Mouse (Mus musculus): Measurements from ENCODE around the gene Rhbdf1. TPM values are rescaled to one million over a fixed set of nuclear protein-coding genes. Genes with fewer than 3 reads are reported as not detected.

Gene Rhbdf1
- polyA plus RNA-seq, 1 experiment from 2014 or later = 35.8 TPM

- WGBS = 80% methylated on average over 12 of the region's 12 CpGs
- TF ChIP-seq CTCF (IDR thresholded peaks at IDR 0.05; ENCODE audit: low read depth) (no peak), EP300 (optimal IDR thresholded peaks at IDR 0.05) (no peak)
- Histone ChIP-seq H3K27ac (replicated peaks) (no peak overlapping the region), H3K9ac (ENCODE audit: low read length) (no peak overlapping the region), H3K27me3 (ENCODE audit: control insufficient read depth, insufficient read depth, low read length) (no peaks in the 10 kb centered on the region), H3K36me3 (ENCODE audit: control insufficient read depth, insufficient read depth, low read length) (no peaks in the 10 kb centered on the region), H3K9me3 (ENCODE audit: control insufficient read depth, low read length) (no peaks in the 10 kb centered on the region), H3K4me1 (replicated peaks; ENCODE audit: control insufficient read depth, insufficient read depth) (no peaks in the 10 kb centered on the region), H3K4me3 (ENCODE audit: low read depth, low read length) (no peak overlapping the region), H3K4me2 (replicated peaks; ENCODE audit: low read depth) (no peak overlapping the region)
- DNase-seq (ENCODE audit: low spot score) (no peak), ATAC-seq (ENCODE audit: low FRiP score, low TSS enrichment) (no peak)
Measured at GRCm38 (mm10) chr11:32188881-32189280, 33.2 kb downstream of the Rhbdf1 start.

- Histone ChIP-seq H3K4me2 (replicated peaks; ENCODE audit: low read depth) (no peak overlapping the region), H3K4me3 (ENCODE audit: low read depth, low read length) (no peak overlapping the region), H3K9ac (ENCODE audit: low read length) (no peak overlapping the region), H3K27ac (replicated peaks) (no peak overlapping the region), H3K36me3 (ENCODE audit: control insufficient read depth, insufficient read depth, low read length) (no peaks in the 10 kb centered on the region), H3K27me3 (ENCODE audit: control insufficient read depth, insufficient read depth, low read length) (no peaks in the 10 kb centered on the region), H3K9me3 (ENCODE audit: control insufficient read depth, low read length) (no peaks in the 10 kb centered on the region), H3K4me1 (replicated peaks; ENCODE audit: control insufficient read depth, insufficient read depth) (no peaks in the 10 kb centered on the region)
- WGBS = 89% methylated on average over 4 of the region's 4 CpGs
- TF ChIP-seq CTCF (IDR thresholded peaks at IDR 0.05; ENCODE audit: low read depth) = peak; percentile 36
- TF ChIP-seq EP300 (optimal IDR thresholded peaks at IDR 0.05) = no peak
- ATAC-seq (ENCODE audit: low FRiP score, low TSS enrichment) = no peak
- DNase-seq (ENCODE audit: low spot score) = no peak
Measured at GRCm38 (mm10) chr11:32187256-32187655, 34.8 kb downstream of the Rhbdf1 start.

GRCm38 (mm10) chr11:32186031-32186430, 36.1 kb downstream of the Rhbdf1 start:
- ATAC-seq (ENCODE audit: low FRiP score, low TSS enrichment) (no peak), DNase-seq (ENCODE audit: low spot score) (no peak)
- H3K4me1 ChIP-seq (replicated peaks; ENCODE audit: control insufficient read depth, insufficient read depth) = no peaks in the 10 kb centered on the region
- 88% methylated on average over 3 of the region's 3 CpGs for WGBS
- H3K36me3 ChIP-seq (ENCODE audit: control insufficient read depth, insufficient read depth, low read length) = no peaks in the 10 kb centered on the region
- TF ChIP-seq CTCF (IDR thresholded peaks at IDR 0.05; ENCODE audit: low read depth) (no peak), EP300 (optimal IDR thresholded peaks at IDR 0.05) (no peak)
- H3K9me3 ChIP-seq (ENCODE audit: control insufficient read depth, low read length) = no peaks in the 10 kb centered on the region
- H3K9ac ChIP-seq (ENCODE audit: low read length) = no peak overlapping the region
- no peak overlapping the region for H3K4me2 ChIP-seq (replicated peaks; ENCODE audit: low read depth)
- H3K4me3 ChIP-seq (ENCODE audit: low read depth, low read length) = no peak overlapping the region
- no peak overlapping the region for H3K27ac ChIP-seq (replicated peaks)
- H3K27me3 ChIP-seq (ENCODE audit: control insufficient read depth, insufficient read depth, low read length) = no peaks in the 10 kb centered on the region

GRCm38 (mm10) chr11:32184469-32184868, 37.6 kb downstream of the Rhbdf1 start:
- no peak overlapping the region for H3K4me3 ChIP-seq (ENCODE audit: low read depth, low read length)
- no peak overlapping the region for H3K9ac ChIP-seq (ENCODE audit: low read length)
- H3K9me3 ChIP-seq (ENCODE audit: control insufficient read depth, low read length) = no peaks in the 10 kb centered on the region
- DNase-seq (ENCODE audit: low spot score) = no peak
- no peak for ATAC-seq (ENCODE audit: low FRiP score, low TSS enrichment)
- no peaks in the 10 kb centered on the region for H3K4me1 ChIP-seq (replicated peaks; ENCODE audit: control insufficient read depth, insufficient read depth)
- H3K27me3 ChIP-seq (ENCODE audit: control insufficient read depth, insufficient read depth, low read length) = no peaks in the 10 kb centered on the region
- H3K36me3 ChIP-seq (ENCODE audit: control insufficient read depth, insufficient read depth, low read length) = no peaks in the 10 kb centered on the region
- TF ChIP-seq CTCF (IDR thresholded peaks at IDR 0.05; ENCODE audit: low read depth) (no peak), EP300 (optimal IDR thresholded peaks at IDR 0.05) (no peak)
- WGBS = 87% methylated on average over 8 of the region's 8 CpGs
- no peak overlapping the region for H3K4me2 ChIP-seq (replicated peaks; ENCODE audit: low read depth)
- H3K27ac ChIP-seq (replicated peaks) = no peak overlapping the region

GRCm38 (mm10) chr11:32181973-32182868, 39.9 kb downstream of the Rhbdf1 start:
- no peak overlapping the region for H3K4me3 ChIP-seq (ENCODE audit: low read depth, low read length)
- ATAC-seq (ENCODE audit: low FRiP score, low TSS enrichment) (no peak), DNase-seq (ENCODE audit: low spot score) (peak; percentile 76)
- H3K36me3 ChIP-seq (ENCODE audit: control insufficient read depth, insufficient read depth, low read length) = no peaks in the 10 kb centered on the region
- H3K27me3 ChIP-seq (ENCODE audit: control insufficient read depth, insufficient read depth, low read length) = no peaks in the 10 kb centered on the region
- H3K4me1 ChIP-seq (replicated peaks; ENCODE audit: control insufficient read depth, insufficient read depth) = no peaks in the 10 kb centered on the region
- 42% methylated on average over 24 of the region's 25 CpGs for WGBS
- H3K9me3 ChIP-seq (ENCODE audit: control insufficient read depth, low read length) = no peaks in the 10 kb centered on the region
- H3K27ac ChIP-seq (replicated peaks) = no peak overlapping the region
- no peak overlapping the region for H3K9ac ChIP-seq (ENCODE audit: low read length)
- TF ChIP-seq EP300 (optimal IDR thresholded peaks at IDR 0.05) (no peak), CTCF (IDR thresholded peaks at IDR 0.05; ENCODE audit: low read depth) (peak; percentile 91)
- no peak overlapping the region for H3K4me2 ChIP-seq (replicated peaks; ENCODE audit: low read depth)

GRCm38 (mm10) chr11:32181246-32181645, 40.9 kb downstream of the Rhbdf1 start:
- 79% methylated on average over 4 of the region's 4 CpGs for WGBS
- ATAC-seq (ENCODE audit: low FRiP score, low TSS enrichment) = no peak
- Histone ChIP-seq H3K27me3 (ENCODE audit: control insufficient read depth, insufficient read depth, low read length) (no peaks in the 10 kb centered on the region), H3K4me3 (ENCODE audit: low read depth, low read length) (no peak overlapping the region), H3K4me2 (replicated peaks; ENCODE audit: low read depth) (no peak overlapping the region), H3K36me3 (ENCODE audit: control insufficient read depth, insufficient read depth, low read length) (no peaks in the 10 kb centered on the region), H3K9ac (ENCODE audit: low read length) (no peak overlapping the region), H3K9me3 (ENCODE audit: control insufficient read depth, low read length) (no peaks in the 10 kb centered on the region), H3K27ac (replicated peaks) (no peak overlapping the region), H3K4me1 (replicated peaks; ENCODE audit: control insufficient read depth, insufficient read depth) (no peaks in the 10 kb centered on the region)
- DNase-seq (ENCODE audit: low spot score) = no peak
- TF ChIP-seq EP300 (optimal IDR thresholded peaks at IDR 0.05) = no peak
- no peak for TF ChIP-seq CTCF (IDR thresholded peaks at IDR 0.05; ENCODE audit: low read depth)
